Mouse (Mus musculus): Measurements from ENCODE around the gene Kdm5c. TPM values are rescaled to one million over a fixed set of nuclear protein-coding genes. Genes with fewer than 3 reads are reported as not detected.

The Kdm5c gene
- total RNA-seq (2021), result 10 to 100 TPM; 47.4 to 66.1 TPM
- long read RNA-seq, experiment 1, full-length matches to known transcripts, result 14 of 30 reads
- long read RNA-seq, experiment 1, partial matches to known transcripts, result 7 of 30 reads
- long read RNA-seq, experiment 1, other reads (novel, unspliced or antisense), result 9 of 30 reads
- long read RNA-seq, experiment 2, full-length matches to known transcripts, result 15 of 28 reads
- long read RNA-seq, experiment 2, partial matches to known transcripts, result 7 of 28 reads
- long read RNA-seq, experiment 2, other reads (novel, unspliced or antisense), result 6 of 28 reads

- DNase-seq (ENCODE audit: low spot score in 2 of 2), result peak; percentile 85 to 98
- no peak for TF ChIP-seq CTCF (conservative IDR thresholded peaks at IDR 0.05)
- Histone ChIP-seq H3K27ac (peak within 1 kb of the TSS; percentile 97), H3K4me3 (peak within 1 kb of the TSS; percentile 78)
Observed at GRCm38 (mm10) chrX:152232781-152233763, at the start of gene Kdm5c. Gene Kdm5c (plus strand): TSS chrX:152233020.

DNA sequence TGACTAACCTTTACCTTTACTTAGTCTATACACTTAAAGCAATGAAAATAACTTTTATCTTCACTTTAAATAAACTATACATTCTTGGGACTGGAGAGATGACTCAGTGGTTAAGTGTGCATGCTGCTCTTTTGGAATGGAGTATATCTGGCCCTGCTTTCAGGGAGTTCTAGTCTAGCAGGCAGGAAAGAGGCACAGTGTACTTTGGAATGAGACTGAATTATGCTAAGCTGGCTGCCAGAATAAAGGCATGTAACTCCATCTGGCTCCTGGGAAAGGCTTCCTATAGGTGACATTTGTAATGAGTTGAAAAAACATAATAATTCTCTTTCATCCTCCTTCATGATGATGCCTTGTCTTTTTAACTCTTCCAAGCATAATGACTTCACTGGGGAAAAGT is 45.7 kb upstream of the Kdm5c start:
- TF ChIP-seq CTCF (conservative IDR thresholded peaks at IDR 0.05), result no peak
- no peak for DNase-seq (ENCODE audit: low spot score in 2 of 2)
- no peak overlapping the region for H3K27ac ChIP-seq
- H3K4me3 ChIP-seq, result no peak overlapping the region

DNA sequence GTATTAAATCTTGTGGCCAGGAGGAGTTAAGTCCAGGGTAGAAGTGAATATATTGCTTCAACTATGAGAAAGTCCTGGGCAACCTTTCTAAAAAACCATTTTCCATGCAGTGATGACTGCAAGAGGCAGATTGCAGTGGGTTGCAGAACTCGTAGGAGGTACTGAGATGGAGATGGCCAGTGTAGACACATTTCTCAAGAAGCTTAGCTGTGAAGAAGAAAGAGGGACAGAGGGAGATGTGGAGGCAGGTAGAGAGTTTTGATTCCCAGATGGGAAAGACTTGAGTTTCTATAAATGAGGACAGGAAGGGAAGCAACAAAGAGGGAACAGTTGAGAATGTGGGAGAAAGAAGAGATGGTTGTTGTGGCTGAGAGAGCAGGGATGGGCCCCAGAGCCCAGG is 41.6 kb upstream of the Kdm5c start:
- H3K27ac ChIP-seq, result no peak overlapping the region
- no peak for TF ChIP-seq CTCF (conservative IDR thresholded peaks at IDR 0.05)
- no peak overlapping the region for H3K4me3 ChIP-seq
- no peak for DNase-seq (ENCODE audit: low spot score in 2 of 2)

GRCm38 (mm10) chrX:152197814-152198648 is 34.8 kb upstream of the Kdm5c start:
- no peak for DNase-seq (ENCODE audit: low spot score in 2 of 2)
- TF ChIP-seq CTCF (conservative IDR thresholded peaks at IDR 0.05), result no peak
- peak overlapping the region; percentile 23; the same call in 1 of the 2 replicates for H3K27ac ChIP-seq
- no peak overlapping the region for H3K4me3 ChIP-seq

DNA sequence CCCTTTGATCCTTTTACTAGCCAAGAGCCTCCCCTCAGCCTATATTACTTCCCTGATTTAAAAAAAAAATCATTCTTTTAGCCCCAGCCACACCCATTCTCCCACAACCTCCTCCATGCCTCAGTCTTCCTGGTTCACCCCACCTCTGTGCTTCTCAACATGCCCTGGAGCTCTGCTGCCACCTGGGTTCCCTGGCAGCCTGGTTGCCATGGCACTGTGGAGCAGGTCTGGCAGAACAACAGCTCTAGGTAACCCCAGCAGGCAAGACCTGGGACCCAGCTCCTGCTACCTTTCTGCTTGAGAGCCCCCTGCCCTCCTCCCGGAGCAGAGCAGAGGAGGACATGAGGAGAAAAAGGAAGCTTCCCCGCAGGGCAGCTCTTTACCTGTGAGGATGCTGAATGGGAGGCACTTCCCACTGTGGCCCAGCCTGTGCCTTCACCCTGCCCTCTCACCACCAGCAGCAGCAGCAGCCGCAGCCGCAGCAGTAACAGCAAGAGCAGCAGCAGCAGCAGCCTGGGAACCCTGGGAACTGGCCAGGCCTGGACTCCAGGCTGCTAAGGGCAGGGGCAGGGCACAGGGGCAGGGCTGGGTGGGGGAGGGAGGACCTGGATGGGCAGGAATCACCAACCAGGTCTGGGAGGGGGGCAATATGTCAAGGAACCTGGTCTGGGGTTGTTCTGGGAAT is 30.9 kb upstream of the Kdm5c start:
- DNase-seq (ENCODE audit: low spot score in 2 of 2), result no peak
- no peak overlapping the region for H3K4me3 ChIP-seq
- no peak for TF ChIP-seq CTCF (conservative IDR thresholded peaks at IDR 0.05)
- peak overlapping the region; percentile 36; the same call in 1 of the 2 replicates for H3K27ac ChIP-seq

DNA sequence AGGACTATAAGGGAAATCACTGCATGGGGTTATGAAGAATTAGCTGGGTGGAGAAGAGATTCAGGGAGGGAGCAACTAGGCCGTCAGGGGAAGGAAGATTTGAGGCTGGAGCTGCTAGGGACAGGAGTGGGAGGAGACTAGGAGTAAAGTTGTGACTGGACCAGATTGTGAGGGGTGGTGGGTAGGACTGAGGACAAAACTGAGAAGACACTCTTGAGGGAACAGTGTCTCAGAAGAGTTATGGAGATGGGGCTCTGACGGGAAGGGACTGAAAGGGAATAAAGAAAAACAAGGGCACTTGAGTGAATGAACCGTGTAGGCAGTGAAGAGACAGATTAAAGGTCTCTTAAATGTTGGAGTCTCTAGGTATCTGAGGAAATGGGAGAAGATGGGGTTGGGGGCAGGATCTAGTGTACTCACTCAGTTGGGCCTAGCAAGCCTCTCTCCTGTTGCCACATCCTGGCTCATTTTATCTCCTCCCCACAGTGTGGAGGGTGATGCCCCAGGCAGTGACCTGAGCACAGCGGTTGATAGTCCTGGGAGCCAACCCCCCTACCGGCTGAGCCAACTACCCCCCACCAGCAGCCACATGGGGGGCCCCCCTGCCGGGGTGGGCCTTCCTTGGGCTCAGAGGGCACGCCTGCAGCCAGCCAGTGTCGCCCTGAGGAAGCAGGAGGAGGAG is 30.3 kb upstream of the Kdm5c start:
- Histone ChIP-seq H3K4me3 (no peak overlapping the region), H3K27ac (no peak overlapping the region)
- no peak for DNase-seq (ENCODE audit: low spot score in 2 of 2)
- TF ChIP-seq CTCF (conservative IDR thresholded peaks at IDR 0.05), result no peak

DNA sequence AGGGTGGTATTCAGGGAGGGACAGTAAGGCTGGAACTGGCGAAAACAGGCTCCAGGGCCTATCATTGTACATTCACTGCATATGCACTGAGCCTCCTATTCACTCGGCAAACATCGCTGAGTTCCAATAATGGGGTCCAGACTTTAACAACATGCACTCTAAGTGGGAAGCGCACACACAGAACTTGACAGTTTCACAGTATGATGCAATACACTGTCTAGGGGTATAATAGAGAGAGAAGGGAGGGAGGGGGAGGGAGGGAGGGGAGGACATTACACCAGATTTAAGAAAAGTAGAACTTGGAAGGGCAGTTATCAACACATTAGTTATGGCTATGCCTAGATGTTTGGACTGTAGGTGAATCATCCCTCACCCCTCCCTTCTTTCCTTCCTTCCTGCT is 29.6 kb upstream of the Kdm5c start:
- DNase-seq (ENCODE audit: low spot score in 2 of 2), result no peak
- Histone ChIP-seq H3K4me3 (no peak overlapping the region), H3K27ac (no peak overlapping the region)
- TF ChIP-seq CTCF (conservative IDR thresholded peaks at IDR 0.05), result no peak

- no peak for TF ChIP-seq CTCF (conservative IDR thresholded peaks at IDR 0.05)
- Histone ChIP-seq H3K27ac (no peak overlapping the region), H3K4me3 (no peak overlapping the region)
- no peak for DNase-seq (ENCODE audit: low spot score in 2 of 2)
Observed at GRCm38 (mm10) chrX:152205486-152205885, 27.3 kb upstream of the Kdm5c start.

DNA sequence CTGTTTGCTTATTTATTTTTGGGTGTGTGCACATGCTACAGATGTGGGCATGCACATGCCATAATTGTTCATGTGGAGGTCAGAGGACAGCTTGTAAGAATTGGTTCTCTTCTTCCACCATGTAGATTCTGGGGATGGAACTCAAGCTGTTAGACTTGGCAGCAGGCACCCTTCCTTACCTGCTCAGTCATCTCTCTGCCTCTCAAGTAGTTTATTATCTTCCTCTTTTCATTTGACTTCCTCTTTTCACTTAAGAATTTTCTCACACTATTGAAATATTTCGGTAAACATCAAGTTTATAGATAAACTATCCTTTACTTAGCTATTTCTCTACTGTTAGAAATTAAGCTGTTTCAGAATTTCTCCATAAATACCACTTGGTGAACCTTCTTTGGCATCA is 18.1 kb upstream of the Kdm5c start:
- no peak for DNase-seq (ENCODE audit: low spot score in 2 of 2)
- TF ChIP-seq CTCF (conservative IDR thresholded peaks at IDR 0.05), result no peak
- H3K27ac ChIP-seq, result no peak overlapping the region
- H3K4me3 ChIP-seq, result no peak overlapping the region

DNA sequence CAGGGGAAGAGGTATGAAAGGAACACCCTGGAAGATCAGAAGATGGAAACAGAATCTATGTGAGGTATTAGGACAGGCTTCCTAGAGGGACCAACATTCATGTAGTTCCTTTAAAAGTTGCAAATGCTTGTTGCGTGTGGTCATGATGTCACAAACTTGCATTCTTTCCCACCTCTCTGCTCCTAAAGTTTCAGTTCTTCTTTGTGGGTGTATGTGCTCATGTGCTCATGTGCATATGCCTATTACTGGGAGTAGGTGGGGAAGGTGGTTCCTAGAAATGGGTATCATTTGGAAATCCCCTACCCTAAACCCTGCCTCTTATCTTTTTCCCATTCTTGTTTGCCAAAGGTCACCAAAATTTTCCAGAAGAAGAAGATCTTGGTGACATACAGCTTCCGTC is 14.3 kb upstream of the Kdm5c start:
- TF ChIP-seq CTCF (conservative IDR thresholded peaks at IDR 0.05), result no peak
- Histone ChIP-seq H3K4me3 (no peak overlapping the region), H3K27ac (no peak overlapping the region)
- DNase-seq (ENCODE audit: low spot score in 2 of 2), result no peak

DNA sequence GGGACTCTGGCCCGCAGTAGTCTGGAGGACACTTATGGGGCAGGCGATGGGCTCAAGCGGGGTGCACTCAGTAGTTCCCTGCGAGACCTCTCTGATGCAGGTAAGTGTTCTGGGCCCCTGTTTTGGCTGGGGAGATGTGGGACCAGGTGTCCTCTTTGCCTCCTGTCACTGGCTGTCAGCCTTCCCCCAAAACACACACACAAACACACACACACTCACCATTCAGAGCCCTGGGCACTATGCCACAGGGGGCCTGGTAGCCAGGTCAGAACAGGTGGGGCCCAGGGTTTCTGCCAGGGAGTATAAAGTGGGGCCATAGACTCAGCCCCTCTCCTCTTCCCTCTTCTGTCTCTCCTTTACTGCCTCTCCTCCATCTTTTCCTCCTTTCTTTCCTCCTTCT is 11.1 kb upstream of the Kdm5c start:
- H3K27ac ChIP-seq, result no peak overlapping the region
- no peak for TF ChIP-seq CTCF (conservative IDR thresholded peaks at IDR 0.05)
- no peak overlapping the region for H3K4me3 ChIP-seq
- no peak for DNase-seq (ENCODE audit: low spot score in 2 of 2)

DNA sequence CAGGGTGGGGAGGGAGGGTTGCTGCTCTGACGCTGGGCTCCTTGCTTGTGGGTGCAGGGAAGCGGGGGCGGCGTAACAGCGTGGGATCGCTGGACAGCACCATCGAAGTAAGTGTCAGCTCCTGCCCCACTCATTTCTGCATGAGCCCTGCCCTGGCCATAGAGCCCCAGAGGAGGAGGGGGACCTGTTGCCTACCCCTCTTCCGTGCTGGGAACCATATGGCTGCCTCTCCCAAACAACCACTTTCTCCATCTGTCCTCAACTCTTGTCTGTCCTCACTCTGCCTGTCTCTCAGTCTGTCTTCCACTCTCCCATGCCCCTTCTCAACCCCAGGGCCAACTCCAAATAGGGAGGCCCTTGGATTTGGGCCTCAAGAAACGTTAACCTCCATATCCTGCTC is 10.6 kb upstream of the Kdm5c start:
- no peak for DNase-seq (ENCODE audit: low spot score in 2 of 2)
- Histone ChIP-seq H3K27ac (no peak overlapping the region), H3K4me3 (no peak overlapping the region)
- no peak for TF ChIP-seq CTCF (conservative IDR thresholded peaks at IDR 0.05)

All from layer of hippocampus, adult 2 months (tissue).